10 mouse cellular contexts compared by ENCODE assay signal in genomic region chr1:136958185-136958584, GRCm38 (mm10). TPM values are rescaled to one million over a fixed set of nuclear protein-coding genes. Genes with fewer than 3 reads are reported as not detected.
DNase-seq lines count a peak whose midpoint lies in the region; ATAC-seq lines count a peak whose summit lies in the region.
"Had no signal": no experiment of that assay in that cellular context is flagged by ENCODE, and none has a peak within 500 bp of the region (broad histone marks: within the 10 kb centered on the region; RNA-seq: fewer than 3 reads in every experiment).

No protein-coding gene starts in this region.

- peaks cover 19% of the 10 kb centered on the region for H3K4me1 ChIP-seq in heart, embryonic 13.5 days
- peaks cover 8% of the 10 kb centered on the region for H3K4me1 ChIP-seq in embryonic facial prominence, embryonic 12.5 days
- no peaks in the 10 kb centered on the region for H3K4me1 ChIP-seq in intestine, embryonic 16.5 days (ENCODE audit: control insufficient read depth, insufficient read depth, low read length)
- peaks cover 5% of the 10 kb centered on the region; the same call in 1 of the 2 replicates for H3K4me1 ChIP-seq in midbrain, embryonic 16.5 days (ENCODE audit: control insufficient read depth, insufficient read depth, low read length)

- H3K27me3 ChIP-seq in heart, embryonic 13.5 days (replicated peaks), result peaks cover 56% of the 10 kb centered on the region
- peaks cover 47% of the 10 kb centered on the region for H3K27me3 ChIP-seq in embryonic facial prominence, embryonic 12.5 days
- 0 out of 2 replicates have a peak, but pooled peaks cover 5% of the 10 kb centered on the region for H3K27me3 ChIP-seq in intestine, embryonic 16.5 days (replicated peaks; ENCODE audit: control insufficient read depth, insufficient read depth, low read length)
- H3K27me3 ChIP-seq in midbrain, embryonic 16.5 days (ENCODE audit: control insufficient read depth, insufficient read depth, low read depth, low read length), result peaks cover 29% of the 10 kb centered on the region

- peak overlapping the region; percentile 50 for H3K4me2 ChIP-seq in heart, embryonic 13.5 days
- H3K4me2 ChIP-seq in embryonic facial prominence, embryonic 12.5 days (replicated peaks), result peak overlapping the region; percentile 43
- peak overlapping the region; percentile 53 for H3K4me2 ChIP-seq in intestine, embryonic 16.5 days (ENCODE audit: low read depth, low read length)
- H3K4me2 ChIP-seq in midbrain, embryonic 16.5 days (ENCODE audit: low read length), result peak overlapping the region; percentile 29; the same call in 1 of the 2 replicates

- peak overlapping the region; percentile 15; the same call in 1 of the 2 replicates for H3K4me3 ChIP-seq in heart, embryonic 13.5 days
- H3K4me3 ChIP-seq in embryonic facial prominence, embryonic 12.5 days, result 0 out of 2 replicates have a peak overlapping the region, but pooled peaks have one; percentile 1
- H3K4me3 ChIP-seq in intestine, embryonic 16.5 days (ENCODE audit: low read length), result peak overlapping the region; percentile 43
- no peak overlapping the region for H3K4me3 ChIP-seq in midbrain, embryonic 16.5 days (ENCODE audit: low read depth, low read length)

- ATAC-seq in heart, embryonic 13.5 days (ENCODE audit: extremely low read depth, insufficient number of reproducible peaks, low FRiP score, low TSS enrichment), result no peak
- no peak for ATAC-seq in embryonic facial prominence, embryonic 12.5 days (ENCODE audit: insufficient number of reproducible peaks, insufficient read depth, low FRiP score, low TSS enrichment)
- ATAC-seq in intestine, embryonic 16.5 days, result peak; percentile 19
- ATAC-seq in midbrain, embryonic 16.5 days, result peak; percentile 25; the same call in 1 of the 2 replicates
- ATAC-seq in inflammation-experienced regulatory T-cells, adult 6 months, result no peak
- ATAC-seq: CD4-positive, CD25-positive, alpha-beta regulatory T cell, adult 4 months had no signal

- H3K9me3 ChIP-seq in heart, embryonic 13.5 days, result no peaks in the 10 kb centered on the region
- H3K9me3 ChIP-seq in embryonic facial prominence, embryonic 12.5 days, result no peaks in the 10 kb centered on the region
- H3K9me3 ChIP-seq in intestine, embryonic 16.5 days (ENCODE audit: control insufficient read depth, low read length), result no peaks in the 10 kb centered on the region
- no peaks in the 10 kb centered on the region for H3K9me3 ChIP-seq in midbrain, embryonic 16.5 days (replicated peaks; ENCODE audit: control insufficient read depth, low read length, poor library complexity, severe bottlenecking)

- DNase-seq in heart, postnatal 14 days, result no peak
- no peak for DNase-seq in ovary, postnatal 14 days (ENCODE audit: low spot score)
- DNase-seq in kidney, adult 9 months, result no peak
- DNase-seq: adrenal gland, postnatal 36 days had no signal

- WGBS in heart, embryonic 13.5 days, result 3% methylated on average over 11 of the region's 13 CpGs
- WGBS in embryonic facial prominence, embryonic 12.5 days, result under 1% methylated on average over 12 of the region's 13 CpGs
- 6% methylated on average over 10 of the region's 13 CpGs for WGBS in intestine, embryonic 16.5 days
- 3% methylated on average over 8 of the region's 13 CpGs for WGBS in midbrain, embryonic 16.5 days

- no peaks in the 10 kb centered on the region for H3K36me3 ChIP-seq in heart, embryonic 13.5 days
- H3K36me3 ChIP-seq in embryonic facial prominence, embryonic 12.5 days, result no peaks in the 10 kb centered on the region
- no peaks in the 10 kb centered on the region for H3K36me3 ChIP-seq in intestine, embryonic 16.5 days (ENCODE audit: control insufficient read depth, insufficient read depth, low read length)
- no peaks in the 10 kb centered on the region for H3K36me3 ChIP-seq in midbrain, embryonic 16.5 days (ENCODE audit: control insufficient read depth, insufficient read depth, low read length)

- no peak overlapping the region for H3K27ac ChIP-seq in heart, embryonic 13.5 days (replicated peaks)
- no peak overlapping the region for H3K27ac ChIP-seq in embryonic facial prominence, embryonic 12.5 days
- peak overlapping the region; percentile 88 for H3K27ac ChIP-seq in intestine, embryonic 16.5 days (ENCODE audit: low read length)
- H3K27ac ChIP-seq in midbrain, embryonic 16.5 days (ENCODE audit: low read length), result no peak overlapping the region

- intact Hi-C loops in heart, postnatal 14 days (cut with DNase I), result loop anchor here (10.0 kb wide), 1 partner anchor 403 kb away; no protein-coding TSS in a partner anchor

- peak overlapping the region; percentile 28; the same call in 1 of the 2 replicates for H3K9ac ChIP-seq in heart, embryonic 13.5 days
- H3K9ac ChIP-seq in embryonic facial prominence, embryonic 12.5 days, result no peak overlapping the region
- H3K9ac ChIP-seq in intestine, embryonic 16.5 days (ENCODE audit: low read depth, low read length), result peak overlapping the region; percentile 56
- no peak overlapping the region for H3K9ac ChIP-seq in midbrain, embryonic 16.5 days (ENCODE audit: low read depth, low read length)

RNA-seq across cellular contexts. Expression of gene Nr5a2, which starts 2.1 kb away (rescaled TPM):
- polyA plus RNA-seq in heart, embryonic 13.5 days (2015; fragmentation: Nextera tagmentation; extraction: Ambion mirVana), result 0.39 and 0.40 TPM in 2 replicates
- 1 to 10 TPM; 1.6 to 2.2 TPM for total RNA-seq in heart, postnatal 14 days (2021)
- 3.0 and 6.8 TPM in 2 replicates for polyA plus RNA-seq in embryonic facial prominence, embryonic 12.5 days (2016; fragmentation: Nextera tagmentation; extraction: Ambion mirVana)
- polyA plus RNA-seq in intestine, embryonic 16.5 days (2015; fragmentation: Nextera tagmentation; extraction: Ambion mirVana), result 8.4 and 9.0 TPM in 2 replicates
- 0.68 and 1.2 TPM in 2 replicates for polyA plus RNA-seq in midbrain, embryonic 16.5 days (2015; fragmentation: Nextera tagmentation; extraction: Ambion mirVana)
- polyA plus RNA-seq in inflammation-experienced regulatory T-cells, adult 6 months (2017; shearing (Covaris generic)), result not detected

Comparison
In these comparisons a context has a peak if more than half of its experiments do, and no peak if none do; other contexts are left out.
1. ATAC-seq: peak in intestine, embryonic 16.5 days (single experiment) and midbrain, embryonic 16.5 days (single experiment); none in heart, embryonic 13.5 days (single experiment), embryonic facial prominence, embryonic 12.5 days (single experiment) and inflammation-experienced regulatory T-cells, adult 6 months (single experiment).
2. H3K9ac ChIP-seq: peak in heart, embryonic 13.5 days (single experiment) and intestine, embryonic 16.5 days (single experiment); none in embryonic facial prominence, embryonic 12.5 days (single experiment) and midbrain, embryonic 16.5 days (single experiment).
3. Peak in every context shown above with its lines, with median percentiles within 50 percentile points of each other: H3K4me2 ChIP-seq.